Mouse (Mus musculus) lung, postnatal 4 days (tissue): ENCODE data around the gene Sfi1.
"Not testable (repeated sequence)": the region's sequence is repeated elsewhere in the genome, so short reads cannot be mapped to it uniquely, and the experiment has no call there.

Source experiments
- DNase-seq, 2 experiments: peaks; one replicate each; pipeline ENCODE4 v3.0.0; 2021

The Sfi1 gene

GRCm38 (mm10) chr11:3173425-3174318 lies 19.6 kb downstream of the Sfi1 start:
- DNase-seq: peak; percentile 79

- not testable (repeated sequence) for DNase-seq
Measured at GRCm38 (mm10) chr11:3172526-3172925, 20.7 kb downstream of the Sfi1 start.

- peak; percentile 68 to 71 for DNase-seq
Measured at GRCm38 (mm10) chr11:3171931-3172330, 21.3 kb downstream of the Sfi1 start.

GRCm38 (mm10) chr11:3169042-3169441 lies 24.2 kb downstream of the Sfi1 start:
- DNase-seq: peak; percentile 56 to 71

- DNase-seq: peak; percentile 66 to 71
Measured at GRCm38 (mm10) chr11:3167571-3168001, 25.7 kb downstream of the Sfi1 start.

- not testable (repeated sequence) for DNase-seq
Measured at GRCm38 (mm10) chr11:3167129-3167528, 26.1 kb downstream of the Sfi1 start.

- peak in 1 of 2 experiments; percentile 49 for DNase-seq
Measured at GRCm38 (mm10) chr11:3166321-3166720, 26.9 kb downstream of the Sfi1 start.

GRCm38 (mm10) chr11:3165210-3165782 lies 28.0 kb downstream of the Sfi1 start:
- not testable (repeated sequence) for DNase-seq

GRCm38 (mm10) chr11:3163661-3164060 lies 29.6 kb downstream of the Sfi1 start:
- not testable (repeated sequence) for DNase-seq

- DNase-seq: peak in 1 of 2 experiments; percentile 59
Measured at GRCm38 (mm10) chr11:3163122-3163521, 30.1 kb downstream of the Sfi1 start.

GRCm38 (mm10) chr11:3162236-3162897 lies 30.9 kb downstream of the Sfi1 start:
- peak; percentile 76 to 78 for DNase-seq

- peak; percentile 61 to 79 for DNase-seq
Measured at GRCm38 (mm10) chr11:3161370-3161769, 31.9 kb downstream of the Sfi1 start.

GRCm38 (mm10) chr11:3158800-3159199 lies 34.5 kb downstream of the Sfi1 start:
- DNase-seq: not testable (repeated sequence)

- peak in 1 of 2 experiments; percentile 33 for DNase-seq
Measured at GRCm38 (mm10) chr11:3157996-3158395, 35.3 kb downstream of the Sfi1 start.

GRCm38 (mm10) chr11:3156991-3157390 lies 36.3 kb downstream of the Sfi1 start:
- not testable (repeated sequence) for DNase-seq

- peak; percentile 70 to 82 for DNase-seq
Measured at GRCm38 (mm10) chr11:3153666-3154397, 39.4 kb downstream of the Sfi1 start.

- peak; percentile 27 to 53 for DNase-seq
Measured at GRCm38 (mm10) chr11:3151358-3151757, 41.9 kb downstream of the Sfi1 start.

- not testable (repeated sequence) for DNase-seq
Measured at GRCm38 (mm10) chr11:3150677-3151003, 42.6 kb downstream of the Sfi1 start.

GRCm38 (mm10) chr11:3150003-3150676 lies 43.1 kb downstream of the Sfi1 start:
- peak; percentile 57 to 79 for DNase-seq

- DNase-seq: peak in 1 of 2 experiments; percentile 48
Measured at GRCm38 (mm10) chr11:3149471-3149870, 43.8 kb downstream of the Sfi1 start.

- DNase-seq: not testable (repeated sequence)
Measured at GRCm38 (mm10) chr11:3146806-3147205, 46.5 kb downstream of the Sfi1 start.
